Mouse (Mus musculus): ENCODE measurements around the gene Fbxo34.

DNA sequence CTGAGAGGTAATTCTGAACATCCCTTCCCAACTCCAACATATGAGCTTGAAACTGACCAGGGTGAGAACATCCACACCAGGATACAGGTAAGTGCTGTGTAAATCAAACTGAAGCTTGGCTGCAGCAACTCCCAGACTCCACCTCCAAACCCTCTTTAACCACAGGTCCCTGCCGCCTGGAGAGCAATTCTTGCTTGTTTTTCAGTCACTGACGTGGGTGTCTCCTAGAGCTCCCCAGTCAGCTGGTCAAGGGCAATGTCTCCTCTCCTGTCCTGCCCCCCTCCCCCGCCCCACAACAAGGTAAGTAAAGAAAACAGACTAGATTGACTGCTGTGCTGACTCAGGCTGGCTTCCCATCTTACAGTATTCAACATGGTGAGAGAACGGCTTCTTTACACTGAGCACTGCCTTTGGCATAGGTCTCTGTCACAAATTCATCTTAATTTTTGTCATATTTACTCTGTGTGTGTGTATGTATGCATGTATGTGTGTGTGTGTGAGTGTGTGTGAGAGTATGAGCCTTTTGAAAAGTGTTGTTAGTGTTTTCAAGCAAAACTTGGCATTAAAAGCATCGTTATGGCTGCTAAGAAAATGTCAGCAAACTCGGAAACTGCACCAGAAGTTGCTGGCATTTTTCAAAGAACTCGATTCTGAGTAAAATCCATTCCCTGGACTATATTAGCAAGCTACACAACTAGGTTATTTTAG, 15.4 kb downstream of the Fbxo34 start:
- no peak for TF ChIP-seq CTCF (IDR thresholded peaks at IDR 0.05; ENCODE audit: borderline replicate concordance, control insufficient read depth, extremely low read depth, insufficient read depth, low read length, poor library complexity)
- TF ChIP-seq POLR2A (IDR thresholded peaks at IDR 0.05; ENCODE audit: control insufficient read depth, extremely low read depth, insufficient read depth, low read length, poor library complexity), result no peak
